Mouse (Mus musculus) cerebellum, adult (tissue): ENCODE data around the gene Eif4a3.

Experiments
- ATAC-seq: cut with Nextera tagmentation; 2 replicates; pipeline ENCODE4 v1.9.2; 2017; ENCODE audit warnings: mild to moderate bottlenecking, moderate library complexity, mixed read lengths; ENCODE audit not compliant: insufficient number of reproducible peaks, low FRiP score, low TSS enrichment

Eif4a3 gene

DNA sequence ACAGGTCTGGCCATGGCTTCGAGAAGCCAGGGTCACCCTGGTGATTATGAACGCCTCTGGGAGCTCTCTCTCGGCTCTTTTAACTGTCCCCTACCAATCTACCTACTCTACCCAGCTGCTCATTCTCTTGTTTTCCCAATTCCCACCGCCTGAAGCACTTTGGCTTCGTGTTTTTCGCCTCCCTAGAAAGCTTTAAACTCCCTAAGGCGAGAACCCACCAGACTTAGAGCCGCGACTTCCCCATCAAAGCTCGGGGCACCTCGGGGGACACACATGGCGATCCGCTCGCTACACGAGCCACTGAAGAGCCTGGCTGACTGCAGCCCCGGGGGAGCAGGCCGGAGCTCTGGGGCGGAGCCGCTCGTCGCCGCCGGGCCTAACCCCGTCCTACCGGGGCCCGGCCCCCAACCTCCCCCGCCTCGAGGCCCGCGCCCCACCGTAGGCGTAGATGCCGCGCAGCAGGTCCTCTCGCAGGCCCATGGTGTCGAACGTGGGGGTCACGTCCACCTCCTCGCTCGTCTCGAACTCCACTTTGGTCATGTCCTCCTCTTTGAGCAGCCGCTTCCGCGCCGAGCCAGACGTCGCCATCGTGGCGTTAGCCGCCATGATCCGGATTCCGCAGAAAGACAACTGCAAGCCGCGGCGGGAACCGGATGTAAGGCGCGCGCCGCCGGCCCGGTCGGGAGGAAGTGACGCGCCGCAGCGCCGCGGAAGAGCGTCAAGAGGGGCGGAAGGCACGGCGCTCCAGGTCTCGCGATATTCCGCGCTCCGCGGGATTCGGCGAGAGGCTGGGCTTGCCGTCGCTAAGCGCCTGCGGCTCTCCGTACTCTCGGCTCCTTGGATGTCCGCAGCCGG is at the start of gene Eif4a3:
TSS of gene Eif4a3 (minus strand) at position 699 of the 855 bp plus-strand sequence.
- ATAC-seq, result peak; percentile 95

DNA sequence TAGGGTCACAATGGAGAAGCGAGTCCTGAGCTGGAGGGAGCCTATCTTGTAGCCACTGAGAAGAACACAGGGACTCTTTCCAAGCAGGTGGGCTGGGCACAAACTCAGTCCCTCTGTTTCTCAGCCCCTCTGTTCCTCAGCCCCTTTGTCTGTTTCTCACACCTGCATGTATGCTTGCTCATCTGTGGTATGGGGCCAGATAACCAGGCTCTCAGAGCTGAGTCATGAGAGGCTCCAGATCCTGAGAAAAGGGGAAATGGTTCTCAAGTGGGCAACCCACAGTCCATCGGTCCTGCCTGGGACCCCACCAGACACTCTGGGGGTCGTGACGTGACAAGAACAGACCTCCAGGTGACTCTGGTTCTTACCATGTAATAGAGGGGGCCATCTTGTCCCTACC is 47.2 kb upstream of the Eif4a3 start:
- no peak for ATAC-seq

DNA sequence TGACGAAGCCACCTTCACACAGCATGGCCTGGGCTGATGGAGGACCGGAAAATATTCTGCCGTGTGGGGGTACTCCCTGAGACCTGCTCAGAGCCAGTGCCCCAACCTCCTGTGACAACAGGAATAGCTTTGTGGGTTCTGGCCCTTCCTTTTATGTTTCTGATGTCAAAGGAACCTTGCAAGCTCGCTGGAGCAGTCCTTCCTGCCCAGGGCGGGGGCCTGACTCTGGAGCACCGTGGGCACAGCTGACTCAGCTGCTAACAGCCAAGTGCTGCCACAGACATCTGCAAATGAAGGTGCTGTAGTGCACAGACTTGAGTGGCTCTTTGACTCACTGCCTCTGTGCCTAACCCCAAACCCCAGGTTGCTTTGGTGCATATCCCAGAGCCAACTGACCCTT is 45.0 kb upstream of the Eif4a3 start:
- ATAC-seq, result no peak

DNA sequence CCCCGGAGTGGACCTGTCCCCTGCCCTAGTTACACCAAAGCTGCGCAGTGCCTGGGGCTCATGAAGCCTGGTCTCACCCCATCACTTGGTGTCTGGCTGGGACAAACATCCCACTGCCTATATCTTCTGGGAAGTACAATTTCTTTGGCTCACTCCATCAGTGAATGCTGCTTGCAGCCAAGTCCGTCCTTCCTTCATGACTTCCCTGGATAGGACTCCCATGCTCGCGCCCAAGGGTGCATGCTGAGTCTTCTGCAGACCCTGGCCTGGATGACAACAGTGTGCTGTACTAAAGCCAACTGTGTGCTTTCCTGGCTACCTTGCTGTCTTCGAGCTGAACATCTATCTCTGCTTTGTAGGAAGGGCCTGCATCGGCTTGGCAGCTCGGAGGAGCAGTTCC is 44.3 kb upstream of the Eif4a3 start:
- no peak for ATAC-seq

DNA sequence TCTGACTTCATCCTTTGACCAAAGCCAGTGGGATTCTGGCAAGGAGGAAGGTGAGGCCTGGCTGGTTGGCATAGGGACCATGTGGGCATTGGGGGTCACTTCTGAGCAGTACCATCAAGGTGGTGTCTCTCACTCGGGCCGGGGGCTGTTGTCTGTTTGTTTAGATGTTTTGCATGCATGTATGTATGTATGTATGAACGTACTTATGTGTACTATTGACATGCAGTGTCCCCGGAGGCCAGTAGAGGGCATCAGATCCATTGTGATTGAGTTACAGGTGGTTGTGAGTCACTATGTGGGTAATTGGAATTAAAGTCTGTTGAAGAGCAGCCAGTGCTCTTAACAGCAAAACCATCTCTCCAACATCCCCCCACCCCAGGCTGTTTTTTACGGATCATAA is 39.7 kb upstream of the Eif4a3 start:
- ATAC-seq, result no peak

DNA sequence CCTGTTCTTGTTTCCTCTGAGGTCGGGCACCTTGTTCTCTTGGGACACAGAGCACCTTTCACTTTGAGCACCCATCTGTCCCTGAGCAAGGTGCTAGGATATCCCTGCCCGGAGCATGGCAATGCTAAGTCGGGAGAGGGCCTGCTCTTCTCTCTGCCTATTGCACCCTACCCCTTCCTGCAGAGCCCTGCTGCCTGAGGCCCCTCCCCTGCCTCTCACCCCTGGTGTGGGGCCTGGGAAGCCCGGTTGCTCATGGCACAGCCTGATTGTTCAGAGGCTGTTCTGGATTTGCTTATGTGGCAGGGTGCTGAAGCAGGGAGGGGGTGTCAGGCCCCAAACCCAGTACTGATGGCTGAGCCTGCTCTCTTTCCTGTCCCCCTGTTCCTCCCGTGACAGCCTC is 39.3 kb upstream of the Eif4a3 start:
- no peak for ATAC-seq

DNA sequence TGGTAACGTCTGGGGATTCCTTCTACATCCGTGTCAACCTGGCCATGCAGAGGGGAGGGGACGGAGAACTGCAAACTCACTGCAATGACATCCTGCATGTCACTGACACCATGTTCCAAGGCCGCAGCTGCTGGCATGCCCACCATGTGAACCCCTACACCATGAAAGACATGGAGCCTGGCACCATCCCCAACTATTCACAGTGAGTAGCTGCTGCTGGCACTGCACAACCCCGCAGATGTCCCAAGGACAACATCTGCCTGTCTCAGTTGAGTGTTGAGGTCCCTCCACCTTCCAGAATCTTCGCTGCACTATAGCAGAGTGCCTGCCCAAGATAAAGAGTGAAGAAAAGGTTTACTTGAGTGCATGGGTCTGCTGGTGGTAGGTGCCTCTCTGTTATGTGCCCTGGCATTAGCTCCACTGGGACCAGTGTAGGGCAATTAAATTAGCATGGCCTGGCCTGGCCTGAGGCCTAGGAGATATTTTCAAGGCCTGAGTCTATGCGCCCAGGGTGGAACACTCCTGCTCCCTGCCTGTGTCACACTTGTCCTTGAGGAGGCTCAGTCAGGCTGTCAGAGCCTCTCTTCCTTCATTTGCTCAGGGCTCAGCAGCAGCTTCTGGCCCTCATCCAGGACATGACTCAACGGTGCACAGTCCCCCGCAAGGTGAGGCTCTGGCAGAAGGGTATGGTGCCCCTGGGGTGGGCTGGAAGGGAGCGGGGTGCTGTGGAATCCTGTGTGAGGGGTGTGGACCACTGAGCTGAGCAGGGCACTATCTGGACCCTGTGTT is 38.6 kb upstream of the Eif4a3 start:
- ATAC-seq, result no peak

DNA sequence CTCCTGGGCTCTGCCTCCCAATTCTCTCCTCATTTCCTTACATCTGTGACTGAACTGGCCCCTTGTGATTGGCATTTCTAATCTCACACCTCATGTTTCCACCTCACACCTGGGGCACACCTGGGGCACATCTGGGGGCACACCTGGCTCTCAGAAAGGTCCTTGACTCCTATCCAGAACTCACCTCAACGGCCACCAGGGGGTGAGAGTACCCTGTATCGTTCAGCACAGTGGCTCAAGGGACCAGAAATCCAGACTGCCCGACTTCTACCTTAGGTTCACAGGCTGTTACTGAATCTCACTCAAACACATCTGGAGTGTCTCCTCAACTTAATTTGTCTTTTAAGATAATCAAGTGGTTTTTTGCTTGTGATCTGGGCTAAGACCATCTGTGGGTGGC is 32.1 kb upstream of the Eif4a3 start:
- no peak for ATAC-seq

DNA sequence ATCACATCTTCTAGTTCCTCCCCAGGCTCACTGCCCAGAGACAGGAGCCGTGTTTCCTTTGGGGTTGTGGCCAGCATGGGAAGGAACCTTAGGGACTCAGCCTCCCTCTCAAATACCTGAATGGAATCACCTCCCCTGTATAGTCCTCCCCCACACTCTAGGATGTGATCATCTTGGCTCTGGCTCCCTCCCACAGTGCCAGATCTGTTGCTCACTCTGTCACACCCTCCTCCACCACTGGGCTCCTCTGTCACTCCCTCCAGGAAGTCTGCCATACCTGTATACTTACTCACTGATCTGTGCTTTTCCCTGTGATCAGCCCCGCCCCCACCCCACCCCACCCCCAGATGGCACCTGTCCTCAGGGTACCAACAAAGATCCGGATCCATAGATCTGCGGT is 30.7 kb upstream of the Eif4a3 start:
- ATAC-seq, result no peak

DNA sequence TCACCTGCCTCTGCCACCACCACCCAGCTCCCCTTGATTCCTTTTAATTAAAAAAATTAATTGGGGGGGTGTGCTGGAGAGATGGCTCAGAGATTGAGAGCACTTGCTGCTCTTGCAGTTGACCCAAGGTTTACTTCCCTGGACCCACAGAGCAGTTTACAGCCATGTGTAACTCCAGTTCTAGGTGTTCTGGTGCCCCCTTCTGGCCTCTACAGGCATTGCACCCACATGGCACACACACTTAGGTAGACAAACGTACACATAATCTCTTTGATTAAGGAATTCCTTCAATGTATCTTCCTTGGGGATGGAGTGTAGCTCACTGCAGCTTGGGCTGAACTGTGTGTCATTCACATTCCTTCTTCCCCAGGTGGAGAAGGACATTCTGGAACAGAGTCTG is 25.2 kb upstream of the Eif4a3 start:
- no peak for ATAC-seq

DNA sequence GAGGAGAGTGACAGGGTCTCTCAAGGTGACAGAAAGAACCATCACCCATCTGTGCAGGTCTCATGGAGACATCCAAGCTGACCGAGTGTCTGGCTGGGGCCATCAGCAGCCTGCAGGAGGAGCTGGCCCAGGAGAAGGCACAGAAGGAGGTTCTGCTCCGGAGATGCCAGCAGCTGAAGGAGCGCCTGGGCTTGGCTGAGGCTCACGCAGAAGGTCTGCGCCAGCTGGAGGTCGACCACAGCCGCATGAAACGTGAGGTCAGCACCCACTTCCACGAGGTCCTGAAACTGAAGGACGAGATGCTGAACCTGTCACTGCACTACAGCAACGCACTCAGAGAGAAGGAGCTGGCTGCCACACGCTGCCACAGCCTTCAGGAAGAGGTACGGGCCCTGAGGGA is 22.6 kb upstream of the Eif4a3 start:
- no peak for ATAC-seq

DNA sequence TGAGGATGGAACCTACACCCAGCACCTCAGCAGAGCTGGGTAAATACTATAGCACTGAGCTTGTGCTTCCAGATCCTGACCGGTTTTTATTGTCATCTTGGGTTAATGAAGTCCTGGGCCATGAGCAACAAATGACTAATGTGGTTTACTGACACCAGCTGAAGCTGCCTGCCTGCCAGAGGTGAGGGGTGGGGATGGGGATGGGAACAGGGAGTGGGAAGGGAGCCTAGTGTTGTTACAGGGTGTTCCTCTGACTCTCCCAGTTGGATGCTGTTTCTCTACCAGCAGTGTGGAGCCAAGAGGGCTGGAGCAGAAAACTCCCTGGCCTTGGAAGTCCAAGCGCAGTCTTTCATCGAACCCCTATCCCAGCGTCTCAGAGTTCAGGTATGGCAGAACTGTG is 16.8 kb upstream of the Eif4a3 start:
- no peak for ATAC-seq

DNA sequence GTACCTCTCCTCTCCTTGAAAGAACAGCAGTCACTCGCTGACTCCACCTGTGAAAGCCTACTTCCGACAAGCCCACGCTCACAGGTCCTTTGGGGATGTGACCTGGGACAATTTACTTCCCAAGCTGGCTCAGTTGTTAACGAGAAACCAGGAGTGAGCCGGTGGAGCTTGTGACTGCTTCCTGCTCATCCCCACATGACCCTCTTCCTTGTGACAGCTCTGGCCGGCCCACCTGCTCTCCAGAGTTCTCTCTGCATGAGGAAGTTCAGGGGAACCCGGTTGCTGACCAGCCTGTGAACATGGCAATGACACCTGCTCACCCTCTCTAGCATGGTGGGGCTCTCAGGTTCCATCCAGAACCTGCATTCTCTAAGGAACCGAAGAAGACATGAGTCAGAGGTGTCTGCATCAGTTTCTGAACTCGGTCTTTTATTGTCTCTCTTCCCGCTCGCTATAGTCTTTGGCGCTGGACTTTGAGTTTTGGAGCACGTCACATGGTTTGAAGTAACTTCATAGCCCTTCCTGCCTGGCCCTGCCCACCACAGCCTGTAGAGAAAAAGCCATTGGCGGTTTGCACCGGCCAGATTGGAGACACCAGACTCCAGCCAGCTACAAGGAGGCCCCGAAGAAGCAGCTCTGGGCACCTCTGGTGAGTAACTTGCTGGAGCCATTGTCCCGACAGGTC is 14.5 kb upstream of the Eif4a3 start:
- ATAC-seq, result no peak

DNA sequence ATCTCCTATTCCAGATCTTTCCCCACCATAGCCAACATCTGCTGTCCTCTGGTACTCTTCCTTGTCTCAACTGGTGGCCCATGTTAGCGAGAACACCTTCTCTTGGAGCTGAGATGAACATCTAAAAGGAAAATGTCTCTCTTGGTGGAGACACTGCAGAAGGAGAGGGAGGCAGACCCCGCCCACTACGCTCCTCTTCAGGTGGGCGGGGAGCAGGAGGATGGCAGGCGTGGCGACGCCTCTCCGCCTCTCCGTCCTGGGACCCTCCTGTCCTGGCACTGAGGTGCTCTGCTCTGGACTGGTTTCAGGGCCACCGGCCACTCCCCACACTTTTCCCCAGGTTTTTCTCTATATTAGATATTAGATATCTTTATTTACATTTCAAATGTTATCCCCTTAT is 10.7 kb upstream of the Eif4a3 start:
- ATAC-seq, result no peak

DNA sequence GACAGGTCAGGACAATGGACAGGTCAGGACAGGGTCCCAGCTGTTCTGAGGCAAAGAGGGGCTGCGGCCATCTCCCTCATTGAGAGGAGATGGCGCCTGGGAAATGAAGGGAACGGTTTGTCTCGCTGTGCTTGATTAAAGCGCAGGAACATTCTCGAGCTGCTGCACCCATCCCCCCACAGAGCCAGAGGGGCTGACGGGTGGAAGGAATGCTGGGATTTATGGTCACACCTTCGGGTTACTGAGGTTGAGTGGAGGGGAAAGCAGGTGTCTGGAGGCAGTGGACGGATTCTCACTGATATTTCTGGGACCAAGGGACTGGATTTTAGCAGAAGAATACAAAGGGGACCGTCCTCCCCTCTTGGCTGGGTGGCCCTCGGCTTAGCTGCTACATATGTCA is 8.0 kb upstream of the Eif4a3 start:
- ATAC-seq, result no peak

DNA sequence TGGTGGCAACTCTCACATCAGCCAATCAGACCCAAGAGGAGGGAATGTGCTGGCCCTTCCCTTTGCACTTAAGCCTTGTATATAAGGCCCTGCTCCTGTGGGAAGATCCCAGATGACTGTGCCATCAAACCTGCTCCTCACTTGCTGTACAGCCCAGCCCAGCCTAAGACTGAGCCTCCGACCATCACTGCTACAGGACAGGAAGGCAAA is 7.7 kb upstream of the Eif4a3 start, which contains the start of gene Card14:
TSS of gene Card14 (plus strand) at position 111 of the 210 bp plus-strand sequence.
- no peak for ATAC-seq

DNA sequence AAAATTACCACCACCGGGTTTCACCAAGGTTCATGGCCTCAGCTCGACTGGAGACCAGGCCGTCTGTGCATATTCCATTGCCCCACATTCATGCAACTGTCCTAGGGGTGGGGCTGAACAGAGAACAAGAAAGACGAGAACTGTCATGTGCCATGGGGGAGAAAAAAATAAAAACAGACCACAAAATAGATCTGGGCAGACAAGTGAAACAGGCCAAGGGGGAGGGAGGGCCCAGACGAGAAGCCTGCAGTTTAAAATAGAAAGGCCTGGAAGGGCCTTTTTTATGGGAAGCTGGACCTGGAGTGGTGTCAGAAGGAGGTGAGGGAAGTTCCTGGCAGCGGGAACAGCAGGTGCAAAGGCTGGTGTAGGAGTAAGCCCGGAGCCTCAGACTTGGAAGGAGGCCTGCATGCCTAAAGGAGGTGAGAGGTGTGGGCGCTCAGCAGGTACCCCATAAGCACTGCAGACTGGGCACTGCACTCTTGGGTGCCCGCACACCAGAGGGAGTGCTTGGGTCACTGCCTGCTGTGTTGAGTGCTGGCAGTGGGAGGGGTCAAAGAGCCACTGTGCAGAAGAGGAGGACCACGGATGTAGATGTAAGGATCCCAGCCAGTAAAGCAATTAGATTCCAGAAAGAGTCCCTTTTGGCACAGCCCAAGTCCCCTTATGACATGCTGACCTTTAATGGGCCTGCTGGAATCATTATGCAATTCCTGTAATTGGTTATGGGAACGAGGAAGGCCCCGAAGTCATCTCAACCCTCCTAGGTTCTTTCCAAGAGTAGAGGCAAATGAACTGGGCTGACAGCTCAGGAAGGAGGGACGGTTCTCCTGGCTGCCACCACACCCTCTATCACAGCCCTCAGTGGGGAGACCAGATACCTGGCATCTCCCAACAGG is 7.1 kb upstream of the Eif4a3 start:
- ATAC-seq, result no peak

DNA sequence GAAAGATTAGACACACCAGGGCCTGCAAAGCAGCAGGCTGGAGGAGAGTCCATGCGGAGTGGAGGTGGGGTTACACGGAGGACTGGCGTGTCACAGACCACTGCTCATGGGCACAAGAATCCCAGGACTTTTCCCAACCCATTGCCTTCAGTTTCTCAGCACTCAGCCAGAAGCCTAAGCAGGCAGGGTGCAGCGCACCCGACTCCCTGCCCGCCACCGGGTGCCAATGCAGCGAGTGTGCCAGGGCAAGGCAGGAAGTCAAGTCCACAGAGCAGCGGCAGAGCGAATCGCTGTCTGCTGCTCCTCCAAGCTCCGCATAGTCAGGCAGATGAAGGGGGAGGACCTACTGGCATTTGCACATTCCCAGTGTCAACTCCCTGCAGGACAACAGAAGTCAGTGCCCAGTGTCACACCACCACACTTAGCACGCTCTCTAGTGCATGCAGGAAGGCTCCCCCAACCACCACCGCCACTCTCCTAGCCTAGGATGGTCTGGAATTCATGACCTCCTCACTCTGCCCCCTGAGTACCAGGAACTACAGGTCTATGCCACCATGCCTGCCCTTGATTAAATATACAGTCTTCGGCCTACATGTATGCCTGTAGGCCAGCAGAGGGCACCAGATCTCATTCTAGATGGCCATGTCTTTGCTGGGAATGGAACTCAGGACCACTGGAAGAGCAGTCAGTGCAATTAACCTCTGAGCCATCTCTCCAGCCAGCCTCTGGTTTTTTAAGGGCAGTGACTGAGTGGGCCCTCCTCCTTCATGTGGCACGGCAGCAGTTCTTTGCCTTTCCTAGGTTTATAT is 5.2 kb upstream of the Eif4a3 start:
- no peak for ATAC-seq

DNA sequence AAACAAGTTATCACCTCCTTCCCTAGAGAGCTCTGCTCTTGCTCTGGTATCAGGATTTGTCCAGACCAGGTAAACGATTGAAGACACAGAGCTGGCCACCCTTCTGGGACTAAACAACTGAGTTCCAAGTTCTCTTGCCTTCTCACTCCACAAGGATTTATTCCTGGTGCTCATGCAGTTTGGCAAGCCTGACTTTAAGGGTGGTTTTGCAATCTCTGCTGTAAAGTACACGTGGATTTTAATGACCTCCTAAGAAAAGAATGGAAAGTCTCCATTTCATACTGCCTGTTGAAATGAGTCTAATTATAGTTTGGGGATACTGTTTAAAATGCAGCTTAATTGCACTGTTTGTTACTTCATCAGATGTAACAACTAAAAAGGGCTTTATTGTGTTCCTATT is 1.1 kb upstream of the Eif4a3 start:
- no peak for ATAC-seq
